ENCODE assay signal across 8 mouse cellular contexts in the genomic region with DNA sequence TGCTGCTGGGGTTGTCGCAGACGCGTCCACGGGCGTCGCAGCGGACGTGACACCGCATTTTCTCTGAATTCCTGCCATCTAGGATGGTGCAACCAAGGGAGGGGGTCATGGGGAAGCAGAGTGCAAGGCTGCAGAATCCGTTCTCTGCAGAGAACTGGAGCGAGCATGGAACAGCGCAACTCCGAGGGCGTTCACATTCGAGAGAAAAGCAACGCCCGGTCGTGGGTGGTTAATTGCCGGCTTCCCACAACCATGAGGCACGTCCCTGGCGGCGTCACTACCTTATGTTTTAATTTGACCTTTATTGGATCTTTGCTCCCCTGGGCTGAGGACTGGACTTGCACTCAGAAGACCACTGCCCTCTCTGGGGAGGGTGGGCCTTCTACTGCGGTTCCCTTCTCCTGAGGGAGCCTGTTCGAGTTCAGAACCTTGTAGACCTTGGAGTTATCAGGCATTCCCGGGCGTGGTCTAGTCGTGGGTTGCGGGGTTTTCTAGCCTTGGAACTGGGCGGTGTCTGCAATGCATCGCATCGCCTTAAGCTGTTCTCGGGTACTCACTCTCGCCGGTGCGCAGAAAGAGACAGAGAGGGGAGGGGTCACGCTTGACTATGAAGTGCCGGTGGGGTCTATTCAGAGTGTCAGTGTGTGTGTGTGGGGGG.
DNase-seq lines count a peak whose midpoint lies in the region; ATAC-seq lines count a peak whose summit lies in the region.
"Had no signal": no experiment of that assay in that cellular context is flagged by ENCODE, and none has a peak within 500 bp of the region (broad histone marks: within the 10 kb centered on the region; RNA-seq: fewer than 3 reads in every experiment).

No protein-coding gene starts in this region.

- DNase-seq in left cerebral cortex, postnatal 10 days (ENCODE audit: extremely low spot score in 1 of 2, low spot score in 2 of 2) = peak; percentile 39 to 40
- no peak for DNase-seq in left cerebral cortex, postnatal 4 days
- peak; percentile 57 for DNase-seq in intestine, embryonic 14.5 days (ENCODE audit: low spot score)
- peak; percentile 75 for DNase-seq in midbrain, embryonic 14.5 days
- no peak for DNase-seq in urinary bladder, postnatal 36 days (ENCODE audit: low spot score in 2 of 2)
- no peak for DNase-seq in urinary bladder, postnatal 14 days (ENCODE audit: low spot score)

- WGBS in embryonic facial prominence, embryonic 13.5 days = under 1% methylated on average over 37 of the region's 37 CpGs
- 2% methylated on average over 36 of the region's 37 CpGs for WGBS in intestine, embryonic 14.5 days
- WGBS in midbrain, embryonic 14.5 days = 1% methylated on average over 37 of the region's 37 CpGs

- H3K4me2 ChIP-seq in embryonic facial prominence, embryonic 13.5 days = peak overlapping the region; percentile 92
- peak overlapping the region; percentile 96 for H3K4me2 ChIP-seq in intestine, embryonic 14.5 days (ENCODE audit: low read length)
- peak overlapping the region; percentile 81 for H3K4me2 ChIP-seq in midbrain, embryonic 14.5 days (ENCODE audit: low read length)

- H3K36me3 ChIP-seq in embryonic facial prominence, embryonic 13.5 days = no peaks in the 10 kb centered on the region
- H3K36me3 ChIP-seq in intestine, embryonic 14.5 days (ENCODE audit: control insufficient read depth, insufficient read depth, low read length) = no peaks in the 10 kb centered on the region
- no peaks in the 10 kb centered on the region for H3K36me3 ChIP-seq in midbrain, embryonic 14.5 days (ENCODE audit: control insufficient read depth, insufficient read depth, low read length)

- H3K27ac ChIP-seq in embryonic facial prominence, embryonic 13.5 days = no peak overlapping the region
- no peak overlapping the region for H3K27ac ChIP-seq in intestine, embryonic 14.5 days (ENCODE audit: low read depth)
- H3K27ac ChIP-seq in midbrain, embryonic 14.5 days (replicated peaks; ENCODE audit: low read depth, low read length) = peak overlapping the region; percentile 87
- H3K27ac ChIP-seq: liver, embryonic 14.5 days had no signal

- 0 out of 2 replicates have a peak overlapping the region, but pooled peaks have one; percentile 72 for H3K9ac ChIP-seq in embryonic facial prominence, embryonic 13.5 days
- no peak overlapping the region for H3K9ac ChIP-seq in intestine, embryonic 14.5 days (ENCODE audit: low read length)
- peak overlapping the region; percentile 70 for H3K9ac ChIP-seq in midbrain, embryonic 14.5 days (replicated peaks; ENCODE audit: low read length)
- H3K9ac ChIP-seq: liver, embryonic 14.5 days had no signal

- H3K4me3 ChIP-seq in embryonic facial prominence, embryonic 13.5 days = peak overlapping the region; percentile 57
- H3K4me3 ChIP-seq in intestine, embryonic 14.5 days (ENCODE audit: low read depth, low read length) = peak overlapping the region; percentile 49
- H3K4me3 ChIP-seq in midbrain, embryonic 14.5 days (replicated peaks; ENCODE audit: low read depth, low read length) = peak overlapping the region; percentile 67

- H3K27me3 ChIP-seq in embryonic facial prominence, embryonic 13.5 days = peaks cover 97% of the 10 kb centered on the region
- H3K27me3 ChIP-seq in intestine, embryonic 14.5 days (replicated peaks; ENCODE audit: control insufficient read depth, insufficient read depth, low read length) = peaks cover 92% of the 10 kb centered on the region
- H3K27me3 ChIP-seq in midbrain, embryonic 14.5 days (ENCODE audit: control insufficient read depth, insufficient read depth, low read length) = peaks cover 80% of the 10 kb centered on the region

- peaks cover 36% of the 10 kb centered on the region for H3K4me1 ChIP-seq in embryonic facial prominence, embryonic 13.5 days
- H3K4me1 ChIP-seq in intestine, embryonic 14.5 days (replicated peaks; ENCODE audit: control insufficient read depth, insufficient read depth, low read length) = peaks cover 11% of the 10 kb centered on the region; the same call in 1 of the 2 replicates
- peaks cover 21% of the 10 kb centered on the region; the same call in 1 of the 2 replicates for H3K4me1 ChIP-seq in midbrain, embryonic 14.5 days (ENCODE audit: control insufficient read depth, insufficient read depth, low read length)

- ATAC-seq in embryonic facial prominence, embryonic 13.5 days (ENCODE audit: insufficient number of reproducible peaks, insufficient read depth, low FRiP score, low TSS enrichment, low read depth) = 0 out of 2 replicates have a peak, but pooled peaks have one; percentile 4
- no peak; the same call in 1 of the 2 replicates for ATAC-seq in intestine, embryonic 14.5 days (replicated peaks; ENCODE audit: low FRiP score, low TSS enrichment, low read depth)
- ATAC-seq in midbrain, embryonic 14.5 days (ENCODE audit: low FRiP score, low TSS enrichment) = peak; percentile 66; the same call in 1 of the 2 replicates

- intact Hi-C loops in left cerebral cortex, postnatal 10 days (cut with DNase I) = loop anchor here (5.0 kb wide), 1 partner anchor 219 kb away; a partner anchor contains a TSS
- intact Hi-C loops in left cerebral cortex, postnatal 4 days (cut with DNase I) = loop anchor here (5.0 kb wide), 1 partner anchor 149 kb away; no protein-coding TSS in a partner anchor

- H3K9me3 ChIP-seq in embryonic facial prominence, embryonic 13.5 days = no peaks in the 10 kb centered on the region
- H3K9me3 ChIP-seq in intestine, embryonic 14.5 days (ENCODE audit: control insufficient read depth, low read length) = no peaks in the 10 kb centered on the region
- H3K9me3 ChIP-seq in midbrain, embryonic 14.5 days (ENCODE audit: control insufficient read depth, low read length) = no peaks in the 10 kb centered on the region

Comparison
In these comparisons a context has a peak if more than half of its experiments do, and no peak if none do; other contexts are left out.
1. DNase-seq: peak in left cerebral cortex, postnatal 10 days (2 of 2), intestine, embryonic 14.5 days (single experiment) and midbrain, embryonic 14.5 days (single experiment); none in left cerebral cortex, postnatal 4 days (single experiment), urinary bladder, postnatal 36 days (0 of 2) and urinary bladder, postnatal 14 days (single experiment).
2. Peak in every context shown above with its lines, with median percentiles within 50 percentile points of each other: H3K4me2 ChIP-seq and H3K4me3 ChIP-seq.